Mouse (Mus musculus) R1 (cell line): Measurements from ENCODE around the gene Csnk2b.
"Not testable (repeated sequence)": the region's sequence is repeated elsewhere in the genome, so short reads cannot be mapped to it uniquely, and the experiment has no call there.

Source experiments
- DNase-seq: peaks from one replicate; pipeline ENCODE4 v3.0.0-alpha.2; 2018; ENCODE audit warnings: low read depth, low spot score

Gene Csnk2b

DNA sequence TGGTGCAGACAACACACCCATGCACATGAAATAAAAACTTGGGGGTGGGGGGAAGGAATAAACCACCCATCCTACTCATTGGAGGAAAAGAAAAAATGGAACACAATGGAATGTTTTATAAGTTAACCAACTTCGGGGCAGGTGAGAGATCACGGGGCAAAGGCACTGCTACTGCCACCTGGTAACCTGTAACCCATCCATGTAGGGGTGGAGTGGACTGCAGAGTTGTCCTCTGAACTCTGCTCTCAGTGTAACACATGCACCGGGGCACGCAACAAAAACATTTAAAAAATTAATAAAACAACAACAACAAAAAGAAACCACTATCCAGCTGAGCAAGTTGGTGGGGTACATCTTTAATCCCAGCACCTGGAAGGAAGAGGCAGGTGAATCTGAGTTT, 30.3 kb upstream of the Csnk2b start:
- no peak for DNase-seq

DNA sequence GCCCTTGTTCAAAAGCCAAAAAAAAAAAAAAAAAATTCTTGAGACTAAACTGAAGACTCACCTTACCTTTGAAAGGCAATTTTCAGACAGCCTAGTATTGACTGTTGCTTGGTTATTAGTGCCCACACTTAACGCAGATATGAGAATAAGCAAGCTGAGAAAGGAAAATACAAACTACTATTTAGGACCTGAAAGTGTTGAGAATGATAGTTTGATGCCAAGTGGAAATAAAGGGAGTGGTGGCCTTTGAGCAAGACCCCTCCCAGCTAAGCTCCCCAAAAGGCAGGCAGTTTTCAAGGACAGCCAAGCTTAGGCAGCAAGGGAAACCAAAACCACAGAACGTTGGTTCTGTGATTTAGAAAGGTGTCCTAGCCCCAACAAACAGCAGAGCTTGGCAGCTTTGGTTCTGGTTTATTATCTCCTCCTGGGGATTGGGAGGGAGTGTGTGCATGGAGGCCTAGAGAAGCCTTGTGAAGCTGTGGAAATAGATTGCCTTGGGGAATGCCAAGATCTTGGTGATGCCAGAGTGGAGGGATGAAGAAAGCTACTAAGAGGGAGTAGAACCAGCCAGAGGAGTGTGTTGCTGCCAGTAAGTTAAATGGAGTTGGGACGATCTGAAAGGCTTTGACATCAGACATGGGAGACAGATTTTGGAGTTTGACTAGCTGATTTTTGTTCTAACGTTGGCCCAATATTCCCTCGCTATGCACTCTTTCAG, 26.2 kb upstream of the Csnk2b start:
- no peak for DNase-seq

DNA sequence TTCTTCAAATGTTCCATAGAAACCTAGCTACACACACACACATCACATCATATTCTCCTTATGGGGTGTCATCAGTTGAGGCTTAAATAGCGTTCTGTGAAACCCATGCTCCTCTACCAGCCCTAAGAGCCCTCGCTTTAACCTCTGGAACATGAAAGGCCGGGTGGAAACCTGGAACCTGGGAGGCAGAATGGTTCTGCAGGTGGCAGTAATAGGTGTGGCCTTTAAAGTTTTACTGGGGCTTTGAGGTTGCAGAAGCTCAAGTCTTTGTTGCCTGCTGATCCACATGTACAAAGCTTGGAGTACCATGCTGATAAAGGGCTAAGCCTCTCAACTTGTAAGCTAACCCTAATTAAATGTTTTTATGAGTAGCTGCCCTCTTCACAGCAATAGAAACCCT, 25.5 kb upstream of the Csnk2b start:
- no peak for DNase-seq

DNA sequence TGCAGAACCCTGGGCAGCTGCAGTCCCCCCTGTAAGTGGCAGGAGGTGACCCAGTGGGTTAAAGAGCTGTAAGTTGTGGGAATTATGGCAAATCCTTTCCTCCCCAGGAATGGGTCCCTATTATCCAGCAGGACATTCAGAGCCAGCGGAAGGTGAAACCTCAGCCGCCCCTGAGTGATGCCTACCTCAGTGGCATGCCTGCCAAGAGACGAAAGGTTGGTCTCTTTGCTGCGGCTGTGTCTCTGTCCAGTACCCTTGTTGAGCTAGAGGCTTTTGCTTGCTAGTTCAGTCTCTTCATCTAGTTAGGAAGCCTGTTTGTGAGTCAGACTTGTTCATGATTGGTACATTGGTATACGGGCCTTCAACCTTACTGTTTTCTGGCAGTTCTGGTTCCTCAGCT, 24.3 kb upstream of the Csnk2b start:
- DNase-seq = no peak

DNA sequence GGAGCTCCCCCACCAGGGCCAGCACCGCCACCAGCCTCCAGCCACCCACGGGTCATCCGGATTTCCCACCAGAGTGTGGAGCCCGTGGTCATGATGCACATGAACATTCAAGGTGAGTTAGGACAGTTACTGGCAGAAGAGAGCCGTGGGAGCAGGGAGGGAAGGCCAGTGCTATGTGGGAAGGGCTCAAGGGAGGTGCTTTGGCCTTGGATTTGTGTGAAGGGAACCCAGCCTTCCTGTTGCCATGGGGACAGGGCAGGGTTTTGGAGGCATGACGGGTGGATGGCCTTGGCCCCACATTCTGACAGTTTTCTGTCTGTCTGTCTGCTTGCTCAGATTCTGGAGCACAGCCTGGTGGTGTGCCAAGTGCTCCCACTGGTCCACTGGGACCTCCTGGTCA, 20.1 kb upstream of the Csnk2b start:
- peak; percentile 66 for DNase-seq

DNA sequence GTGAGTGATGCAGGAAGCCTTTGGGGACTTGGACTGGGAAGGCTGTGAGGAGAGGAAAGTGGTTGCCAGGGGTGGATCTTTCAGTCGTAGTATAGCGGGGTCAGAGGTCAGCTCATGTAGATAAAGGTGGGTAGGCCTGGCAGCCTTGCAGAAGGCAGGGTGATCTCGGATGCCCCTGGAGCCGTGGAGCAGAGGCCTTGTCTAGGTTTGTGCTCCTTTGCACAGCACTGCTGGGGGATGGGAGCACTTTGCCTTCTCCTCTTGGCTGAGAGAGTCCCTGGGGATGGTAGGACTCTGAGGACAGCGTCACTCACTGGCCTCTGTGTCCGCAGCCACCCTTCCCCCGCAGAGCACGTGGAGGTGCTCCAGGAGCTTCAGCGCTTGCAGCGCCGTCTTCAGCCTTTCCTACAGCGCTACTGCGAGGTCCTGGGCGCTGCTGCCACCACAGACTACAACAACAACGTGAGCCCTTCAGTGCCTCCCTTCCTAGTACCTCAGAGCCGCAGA, 18.7 kb upstream of the Csnk2b start:
- DNase-seq = no peak

DNA sequence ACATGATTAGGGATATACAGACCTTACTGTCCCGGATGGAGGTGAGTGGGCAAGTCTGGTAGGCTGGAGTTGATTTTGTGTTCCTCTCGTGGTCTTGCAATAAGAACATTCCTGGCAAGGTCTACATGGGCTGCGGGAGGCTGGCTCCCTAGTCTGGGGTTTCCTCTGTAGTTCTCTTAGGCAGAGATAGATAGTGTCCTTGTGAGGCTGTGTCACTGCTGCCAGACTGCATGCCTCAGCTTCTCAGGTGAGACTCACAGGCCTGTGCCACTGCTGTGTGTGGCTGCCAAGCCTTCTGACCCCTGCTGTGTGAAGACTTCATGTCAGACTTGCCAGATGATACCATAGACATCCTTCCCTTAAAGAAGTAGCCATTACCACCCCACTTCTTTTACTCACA, 17.4 kb upstream of the Csnk2b start:
- DNase-seq = no peak

DNA sequence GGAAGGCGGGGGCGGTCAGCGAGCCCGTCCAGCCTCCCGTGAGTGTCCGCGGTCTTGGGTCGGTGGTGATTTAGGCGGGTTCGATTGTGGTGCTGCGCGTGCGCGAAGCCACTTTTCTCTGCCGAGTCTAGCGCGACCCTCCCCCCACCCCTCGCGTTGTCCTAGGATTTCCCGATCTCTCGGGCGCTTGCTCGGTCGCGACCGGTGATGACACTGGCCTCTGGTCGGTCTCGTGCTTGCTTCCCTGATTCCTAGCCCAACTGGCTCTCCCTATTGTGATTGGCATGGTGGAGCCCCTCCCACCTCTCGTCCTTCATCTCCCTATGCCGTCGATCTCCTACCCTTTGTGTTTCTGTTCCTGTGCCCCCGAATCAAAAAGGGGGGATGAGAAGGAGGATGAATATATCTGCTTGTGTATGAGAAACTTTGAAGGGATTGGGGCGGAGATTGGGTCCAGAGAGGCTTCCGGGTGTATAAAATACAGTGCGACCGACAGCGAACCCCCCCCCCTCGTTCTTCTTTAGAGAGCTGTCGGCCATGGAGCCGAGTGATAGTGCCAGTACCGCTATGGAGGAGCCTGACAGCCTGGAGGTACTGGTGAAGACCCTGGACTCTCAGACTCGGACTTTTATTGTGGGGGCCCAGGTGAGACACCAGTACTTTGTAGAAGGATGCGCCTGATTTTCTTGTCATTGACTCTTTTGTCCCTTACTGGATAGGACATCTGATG, 13.9 kb upstream of the Csnk2b start:
- DNase-seq = peak; percentile 83

DNA sequence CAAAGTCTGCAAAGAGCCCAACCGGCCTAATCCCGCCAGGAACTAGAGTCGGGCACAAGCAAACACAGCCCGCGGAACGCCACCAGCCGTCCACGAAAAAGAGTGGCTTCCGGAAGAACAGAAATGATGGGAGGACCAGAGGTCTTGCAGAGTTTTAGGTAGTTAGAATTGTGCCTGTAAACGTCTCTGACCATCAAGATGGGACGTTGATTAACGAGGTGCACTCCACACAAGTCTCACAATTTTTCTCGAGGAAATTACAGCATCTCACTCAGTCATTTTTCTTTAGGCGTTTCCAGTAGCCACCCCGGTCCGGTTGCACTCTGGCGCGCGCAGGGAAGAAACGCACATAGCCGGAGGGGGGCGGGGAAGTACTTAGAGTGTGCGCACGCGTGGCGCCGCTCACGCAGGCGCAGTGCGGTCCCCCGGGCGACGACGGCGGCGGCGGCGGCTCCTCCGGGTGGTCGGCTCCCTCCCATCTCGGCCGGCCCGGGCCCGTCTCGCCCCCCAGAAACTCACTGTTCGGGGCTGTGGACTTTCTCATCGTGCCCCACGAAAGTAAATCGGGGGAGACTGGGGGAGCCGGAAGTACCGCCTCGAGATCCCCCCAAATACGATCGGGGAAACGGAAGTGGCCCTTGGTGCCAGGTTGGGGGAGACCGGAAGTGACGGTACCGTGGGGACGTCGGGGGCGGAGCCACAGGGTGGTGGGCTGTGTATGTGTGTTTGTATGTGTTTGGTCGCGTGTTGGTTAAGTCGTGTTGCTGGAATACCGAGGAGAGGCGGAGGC, 13.1 kb upstream of the Csnk2b start, which contains the start of gene Bag6:
Gene Bag6 (plus strand): TSS at position 378 of the 790 bp plus-strand sequence.
- peak; percentile 97 for DNase-seq

DNA sequence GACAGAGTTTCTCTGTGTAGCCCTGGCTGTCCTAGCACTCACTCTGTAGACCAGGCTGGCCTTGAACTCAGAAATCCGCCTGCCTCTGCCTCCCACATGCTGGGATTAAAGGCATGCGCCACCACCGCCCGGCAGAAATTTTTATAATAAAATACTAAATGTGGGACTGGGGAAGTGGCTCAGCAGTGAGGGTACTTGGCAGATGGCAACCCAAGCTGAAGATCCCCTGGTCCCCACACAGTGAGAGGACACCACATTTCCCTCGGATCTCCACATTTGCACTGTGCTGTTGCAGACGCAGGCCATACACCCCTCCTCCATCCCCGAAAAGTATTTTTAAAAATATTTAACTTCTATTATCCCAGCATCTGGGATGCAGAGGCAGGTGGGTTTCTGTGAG, 11.7 kb upstream of the Csnk2b start:
- DNase-seq = no peak

DNA sequence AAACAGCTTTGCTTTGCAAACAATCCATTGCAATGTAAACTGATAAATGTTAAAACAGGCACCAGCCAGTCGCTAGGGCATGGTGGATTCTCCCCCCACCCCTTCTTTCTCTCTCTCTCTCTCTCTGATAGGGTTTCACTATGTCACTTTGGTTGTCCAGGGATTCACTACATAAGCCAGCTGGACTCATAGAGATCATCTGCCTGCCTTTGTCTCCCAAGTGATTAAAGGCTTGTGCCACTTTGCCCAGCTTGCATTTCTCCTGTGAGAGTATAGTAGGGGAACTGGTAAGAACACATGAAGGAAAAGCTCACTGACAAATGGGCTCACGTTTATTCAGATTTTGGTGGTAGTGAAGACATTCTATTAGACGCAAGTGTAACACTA, 10.3 kb upstream of the Csnk2b start:
- DNase-seq = no peak

DNA sequence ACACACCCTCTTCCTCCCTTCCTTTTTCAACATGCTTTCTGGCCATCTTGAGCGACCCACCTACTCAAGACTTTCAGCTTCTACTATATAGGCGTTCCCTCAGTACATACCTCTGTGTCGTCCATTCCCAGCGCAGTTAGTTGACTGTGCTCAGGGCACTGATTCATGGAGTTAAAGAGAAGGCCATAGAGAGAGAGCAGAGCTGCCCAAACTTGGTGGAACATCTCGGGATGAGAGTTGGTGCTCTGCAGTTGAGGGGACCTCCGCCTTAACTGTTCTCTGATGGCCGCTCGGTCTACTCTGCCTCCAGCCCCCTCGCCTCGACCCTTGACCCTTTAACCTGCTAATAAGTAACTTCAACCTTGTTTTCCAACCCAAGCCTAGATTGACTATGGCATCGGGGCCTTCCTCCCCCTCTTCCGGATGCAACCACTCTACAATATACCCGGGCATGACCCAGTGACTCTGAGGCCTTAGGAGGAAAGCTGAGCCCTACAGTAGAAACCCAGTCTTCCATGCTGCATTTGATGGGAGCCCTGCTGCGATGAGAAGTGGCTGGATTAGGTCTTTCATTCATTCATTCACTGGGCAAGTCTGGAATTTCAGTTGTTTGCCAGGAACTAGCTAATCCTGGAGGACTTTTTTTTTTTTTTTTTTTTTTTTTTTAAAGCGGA, 9.8 kb upstream of the Csnk2b start, which contains the start of gene Apom:
Gene Apom (minus strand): TSS at position 551 of the 674 bp plus-strand sequence.
- DNase-seq = peak; percentile 60

DNA sequence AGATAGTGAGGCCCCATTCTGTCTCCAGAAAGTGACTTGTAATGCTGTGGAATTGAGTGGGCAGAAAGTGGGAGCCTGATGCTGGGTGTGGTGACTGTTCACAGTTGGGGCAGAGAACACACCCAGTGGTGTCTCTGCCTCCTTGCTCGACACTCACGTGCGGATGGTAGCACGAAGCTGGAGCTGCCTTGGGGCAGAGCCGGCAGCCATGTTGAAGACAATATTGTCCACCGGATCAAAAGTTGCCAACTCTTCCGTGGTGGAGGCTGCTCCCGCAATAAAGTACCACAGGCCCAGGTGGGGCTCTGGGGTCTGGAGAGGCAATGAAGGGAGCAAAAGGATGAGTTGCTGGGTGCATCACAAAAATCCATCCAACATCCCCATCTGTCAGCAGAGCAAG, 9.2 kb upstream of the Csnk2b start:
- no peak for DNase-seq

DNA sequence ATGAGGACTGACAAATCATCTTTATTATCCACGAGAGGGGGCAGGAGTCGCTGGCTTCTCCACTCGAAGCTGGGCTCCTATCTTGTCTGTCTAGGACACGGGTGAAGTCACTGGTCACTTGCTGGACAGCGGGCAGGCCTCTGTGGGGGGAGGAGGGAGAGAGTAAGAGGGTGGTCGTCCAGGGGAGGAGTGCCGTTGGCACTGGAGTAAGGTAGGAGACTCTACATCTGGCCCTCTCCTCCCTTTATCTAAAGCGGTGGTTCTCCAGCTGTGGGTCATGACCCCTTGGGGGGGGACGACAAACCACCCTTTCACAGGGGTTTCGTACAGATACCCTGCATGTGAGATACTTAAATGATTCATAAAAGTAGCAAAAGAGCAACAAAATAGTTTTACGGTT, 7.1 kb upstream of the Csnk2b start:
- DNase-seq = no peak

DNA sequence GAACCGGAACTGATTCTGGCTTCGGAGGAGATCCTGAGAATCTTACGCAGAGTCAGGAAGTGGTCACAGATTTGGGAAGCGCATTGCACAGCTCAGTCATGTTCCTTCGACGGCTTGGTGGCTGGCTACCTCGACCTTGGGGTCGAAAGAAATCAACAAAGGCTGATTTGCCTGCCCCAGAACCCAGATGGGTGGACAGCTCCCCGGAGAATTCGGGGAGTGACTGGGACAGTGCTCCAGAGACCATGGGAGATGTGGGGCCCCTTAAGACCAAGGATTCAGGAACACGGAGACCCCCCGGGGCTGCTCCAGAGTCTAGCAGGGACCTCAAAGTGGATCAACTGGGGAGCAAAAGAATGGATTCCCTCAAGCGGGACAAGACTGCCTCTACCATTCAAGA, 5.2 kb upstream of the Csnk2b start:
- DNase-seq = no peak

DNA sequence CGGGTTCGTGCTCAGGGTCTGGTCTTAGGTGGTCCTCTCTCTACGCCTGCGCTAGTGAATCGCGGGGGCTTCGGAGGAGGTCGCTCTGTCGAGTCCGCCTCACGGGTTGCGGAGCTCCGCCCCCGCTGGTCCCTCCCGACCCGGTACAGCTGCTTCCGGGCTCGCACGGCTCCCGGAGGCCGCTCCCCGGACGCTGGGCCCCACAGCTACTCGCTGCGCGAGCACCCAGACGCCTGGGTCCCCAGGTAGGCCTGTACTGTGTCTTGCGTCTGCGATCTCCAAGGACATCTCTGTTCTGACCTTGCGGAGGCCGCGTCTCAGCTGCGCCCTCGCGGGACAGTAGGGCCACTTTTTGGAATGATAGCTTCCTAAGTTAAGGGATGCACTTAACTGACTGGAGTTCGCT, 4.4 kb upstream of the Csnk2b start, which contains the start of gene D17H6S53E:
Gene D17H6S53E (plus strand): TSS at position 168 of the 406 bp plus-strand sequence.
- no peak for DNase-seq

DNA sequence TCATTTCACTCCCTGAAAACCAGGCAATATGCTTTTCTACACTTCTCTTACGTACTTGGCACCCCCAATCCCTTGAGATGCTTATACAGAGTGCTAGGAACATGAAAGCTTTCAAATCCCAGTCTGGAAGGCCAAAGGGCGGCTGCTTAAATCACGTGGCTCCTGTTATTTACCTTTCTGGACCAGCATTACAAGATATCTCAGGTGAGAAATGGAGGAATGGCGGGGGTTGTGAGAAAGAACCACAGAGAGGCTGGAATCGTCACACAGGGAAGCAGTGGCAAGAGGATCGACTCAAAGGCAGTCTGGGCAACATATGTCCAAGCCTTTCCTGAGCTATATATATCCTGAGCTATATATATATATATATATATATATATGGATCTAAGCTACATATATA, 3.7 kb upstream of the Csnk2b start:
- DNase-seq = no peak

DNA sequence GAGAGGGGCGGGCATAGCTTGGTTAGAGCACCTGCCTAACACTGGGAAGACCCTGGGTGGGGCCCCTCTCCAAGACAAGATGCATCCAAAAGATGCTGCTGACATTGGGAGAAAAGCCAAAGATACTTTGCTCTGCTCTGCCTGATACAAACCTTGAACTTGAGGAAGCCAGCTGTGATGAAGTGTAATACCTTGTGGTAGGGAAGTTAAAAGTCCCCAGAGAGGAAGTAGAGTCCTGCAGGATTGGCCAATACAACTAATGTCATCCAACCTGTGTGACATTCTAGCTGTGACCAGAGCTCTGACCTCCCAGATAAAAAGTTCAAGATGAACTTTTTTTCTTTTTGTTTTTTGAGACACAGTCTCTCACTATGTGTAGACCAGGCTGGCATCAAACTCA, 3.2 kb upstream of the Csnk2b start:
- DNase-seq = no peak

DNA sequence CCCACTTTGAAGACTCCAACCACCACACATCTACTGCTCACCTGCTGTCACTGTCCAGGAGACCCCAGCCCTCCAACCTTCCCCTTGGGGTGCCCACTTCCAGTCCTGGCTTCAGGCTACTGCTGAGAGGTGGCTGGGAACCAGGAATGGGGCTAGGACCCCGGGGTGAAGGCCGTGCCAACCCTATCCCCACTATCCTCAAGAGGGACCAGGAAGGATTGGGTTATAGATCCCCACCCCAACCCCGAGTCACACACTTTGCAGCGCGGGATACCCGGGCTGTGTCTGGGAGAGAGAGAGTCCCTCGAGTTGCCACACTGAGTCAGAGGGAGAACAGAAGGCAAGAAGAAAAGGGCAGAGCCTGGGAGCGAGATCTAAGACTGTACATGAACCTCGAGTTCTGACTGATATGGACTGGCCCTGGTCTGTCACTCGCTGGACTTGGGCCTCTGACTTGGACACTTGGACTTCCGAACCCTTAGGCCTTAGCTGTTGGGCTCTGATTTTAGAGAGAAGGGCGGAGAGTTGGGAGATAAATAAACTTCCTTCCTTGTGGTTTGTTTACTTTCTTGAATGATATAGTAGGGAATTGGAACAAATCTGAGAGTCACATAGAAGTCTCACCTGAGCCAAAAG, 2.5 kb upstream of the Csnk2b start:
- not testable (repeated sequence) for DNase-seq

DNA sequence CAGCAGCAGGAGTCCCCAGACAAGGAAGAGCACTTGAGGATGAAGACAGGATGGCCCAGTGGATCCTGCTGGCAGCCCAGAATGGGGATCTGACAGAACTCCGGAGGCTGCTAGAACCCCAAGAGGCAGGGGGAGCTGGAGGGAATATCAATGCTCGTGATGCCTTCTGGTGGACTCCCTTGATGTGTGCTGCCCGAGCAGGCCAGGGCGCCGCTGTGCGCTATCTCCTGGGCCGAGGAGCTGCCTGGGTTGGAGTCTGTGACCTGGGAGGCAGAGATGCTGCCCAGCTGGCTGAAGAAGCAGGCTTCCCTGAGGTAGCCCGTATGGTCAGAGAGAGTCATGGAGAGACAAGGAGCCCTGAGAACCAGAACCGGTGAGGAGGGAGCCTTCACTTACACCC, 1.4 kb upstream of the Csnk2b start:
- DNase-seq = not testable (repeated sequence)
